Mouse (Mus musculus): Measurements from ENCODE around the gene Casp14. TPM values are rescaled to one million over a fixed set of nuclear protein-coding genes. Genes with fewer than 3 reads are reported as not detected.

The Casp14 gene
- polyA plus RNA-seq, 1 experiment from 2014 or later = 0.77 TPM

GRCm38 (mm10) chr10:78664546-78664945 lies 53.5 kb downstream of the Casp14 start:
- H3K27me3 ChIP-seq = no peaks in the 10 kb centered on the region
- no peaks in the 10 kb centered on the region for H3K9me3 ChIP-seq
- no peak overlapping the region for H3K4me2 ChIP-seq
- 83% methylated on average over 1 of the region's 1 CpGs for WGBS
- ATAC-seq (ENCODE audit: insufficient number of reproducible peaks, insufficient read depth, low FRiP score, low TSS enrichment, low read depth) = no peak
- no peak overlapping the region for H3K4me3 ChIP-seq
- no peaks in the 10 kb centered on the region for H3K4me1 ChIP-seq
- H3K27ac ChIP-seq = no peak overlapping the region
- H3K9ac ChIP-seq = no peak overlapping the region
- no peaks in the 10 kb centered on the region for H3K36me3 ChIP-seq

Other genes starting within 250 kb of the Casp14 start
- gene Olfr1358, start 200.9 kb downstream of the Casp14 start, polyA plus RNA-seq (2015; fragmentation: Nextera tagmentation; extraction: Ambion mirVana) = not detected in 2 replicates
- gene Ilvbl, start 143.9 kb downstream of the Casp14 start, polyA plus RNA-seq (2015; fragmentation: Nextera tagmentation; extraction: Ambion mirVana) = 60.4 and 62.9 TPM in 2 replicates
- gene Syde1, start 126.3 kb downstream of the Casp14 start, polyA plus RNA-seq (2015; fragmentation: Nextera tagmentation; extraction: Ambion mirVana) = 22.4 and 22.6 TPM in 2 replicates
- not detected in 2 replicates for gene Olfr1357, start 100.2 kb downstream of the Casp14 start, polyA plus RNA-seq (2015; fragmentation: Nextera tagmentation; extraction: Ambion mirVana)
- gene Ccdc105, start 34.8 kb upstream of the Casp14 start, polyA plus RNA-seq (2015; fragmentation: Nextera tagmentation; extraction: Ambion mirVana) = 0.17 and 0.20 TPM in 2 replicates
- gene Slc1a6, start 62.2 kb upstream of the Casp14 start, polyA plus RNA-seq (2015; fragmentation: Nextera tagmentation; extraction: Ambion mirVana) = 2.6 and 2.7 TPM in 2 replicates
- gene Olfr1356, start 133.9 kb upstream of the Casp14 start, polyA plus RNA-seq (2015; fragmentation: Nextera tagmentation; extraction: Ambion mirVana) = not detected in 2 replicates
- gene Olfr1355, start 157.2 kb upstream of the Casp14 start, polyA plus RNA-seq (2015; fragmentation: Nextera tagmentation; extraction: Ambion mirVana) = not detected in 2 replicates
- not detected in 2 replicates for gene Olfr1354, start 194.9 kb upstream of the Casp14 start, polyA plus RNA-seq (2015; fragmentation: Nextera tagmentation; extraction: Ambion mirVana)
- gene Olfr8, start 232.3 kb upstream of the Casp14 start, polyA plus RNA-seq (2015; fragmentation: Nextera tagmentation; extraction: Ambion mirVana) = not detected in 2 replicates
- not detected in 2 replicates for gene Olfr1353, start 245.0 kb upstream of the Casp14 start, polyA plus RNA-seq (2015; fragmentation: Nextera tagmentation; extraction: Ambion mirVana)